Mouse (Mus musculus): Measurements from ENCODE around the gene Olfr157.

Gene Olfr157

DNA sequence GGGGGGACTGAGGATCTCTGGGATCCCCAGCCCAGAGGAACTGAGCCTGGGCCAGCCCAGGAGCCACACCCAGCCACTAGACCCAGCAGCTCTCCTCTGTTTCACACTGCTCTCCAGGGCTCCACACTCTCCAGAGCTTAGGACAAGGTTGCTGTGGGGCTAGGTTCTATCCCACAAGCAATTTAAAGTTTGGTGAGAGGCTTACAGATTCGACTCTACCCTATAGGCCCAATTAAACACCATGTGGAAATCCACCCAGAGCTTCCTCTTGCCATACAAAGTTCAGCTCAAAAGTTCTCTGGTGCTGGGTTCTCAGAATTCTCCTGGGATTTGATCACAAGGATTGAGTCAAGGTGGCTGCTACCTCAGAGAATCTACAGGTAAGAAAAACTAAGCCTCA, at the start of gene Olfr157:
Gene Olfr157 (minus strand): TSS at position 101 of the 400 bp plus-strand sequence.
- DNase-seq: no peak

GRCm38 (mm10) chr4:43884196-43884595, 44.2 kb upstream of the Olfr157 start:
- peak; percentile 24 for DNase-seq

- no peak for DNase-seq
Measured at GRCm38 (mm10) chr4:43879566-43879965, 39.6 kb upstream of the Olfr157 start.

- DNase-seq: no peak
Measured at GRCm38 (mm10) chr4:43878121-43878776, 38.2 kb upstream of the Olfr157 start.

- DNase-seq: no peak
Measured at GRCm38 (mm10) chr4:43877230-43877629, 37.2 kb upstream of the Olfr157 start.

DNA sequence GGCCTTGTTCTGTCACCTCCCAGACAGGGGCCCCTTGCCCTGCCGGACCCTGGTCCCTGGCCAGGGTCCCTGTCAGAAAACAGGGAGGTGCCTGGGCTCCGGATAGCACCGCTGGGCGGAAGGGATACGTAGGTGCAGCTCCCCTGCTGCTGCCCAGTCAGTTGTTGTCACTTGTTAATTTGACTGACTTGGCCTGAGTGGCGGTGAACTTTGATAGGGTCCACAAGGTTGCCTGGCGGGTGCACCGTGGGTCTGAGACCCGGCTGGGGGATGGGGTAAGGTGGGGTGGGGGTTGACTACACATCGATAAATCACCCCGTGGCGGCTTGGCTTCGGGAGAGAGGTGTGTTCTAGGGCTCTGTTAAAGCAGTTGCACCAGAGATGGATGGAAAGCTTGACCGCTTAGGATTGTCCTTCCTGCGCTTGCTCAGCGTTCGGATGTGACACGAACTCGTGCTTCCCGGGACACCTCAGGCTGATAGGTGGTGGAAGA, 36.0 kb upstream of the Olfr157 start:
- peak; percentile 50 for DNase-seq

DNA sequence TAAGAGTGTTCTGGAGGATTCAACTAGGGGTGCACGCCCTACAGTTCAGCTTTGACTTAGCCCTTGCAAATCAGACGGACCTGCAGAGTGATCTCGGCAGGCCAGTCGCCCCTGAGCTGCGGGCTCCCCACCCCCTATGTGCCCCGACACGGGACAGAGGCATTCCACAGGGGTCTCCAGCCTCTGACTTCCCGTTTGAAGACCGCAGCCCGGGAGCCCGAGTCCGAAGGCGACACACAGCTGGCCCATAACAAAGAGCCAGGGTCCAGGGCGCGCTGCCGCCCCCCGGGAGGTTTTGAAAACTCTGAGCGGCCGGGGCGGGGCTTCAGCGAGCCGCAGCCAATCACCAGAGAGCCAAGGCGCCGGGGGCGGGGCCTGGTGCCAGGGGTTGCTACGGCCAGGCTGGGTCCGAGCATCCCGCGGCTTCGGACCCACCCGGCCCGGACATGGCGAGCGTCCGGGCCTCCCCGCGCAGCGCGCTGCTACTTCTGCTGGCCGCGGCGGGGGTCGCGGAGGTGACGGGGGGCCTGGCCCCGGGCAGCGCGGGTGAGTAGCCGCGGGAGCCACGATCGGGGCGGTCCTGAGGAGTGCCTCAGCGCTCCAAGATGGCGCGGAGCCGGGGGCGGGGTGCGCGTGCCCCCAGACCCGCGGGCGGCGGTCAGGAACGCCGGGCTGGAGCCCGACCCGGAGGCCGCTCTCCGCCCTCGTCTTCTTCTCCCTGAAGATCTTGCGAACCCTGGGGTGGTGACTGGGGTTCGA, 35.3 kb upstream of the Olfr157 start, which contains the start of gene Reck:
Gene Reck (plus strand): TSS at position 371 of the 759 bp plus-strand sequence.
- DNase-seq: peak; percentile 94

GRCm38 (mm10) chr4:43874501-43874900, 34.5 kb upstream of the Olfr157 start:
- DNase-seq: no peak

GRCm38 (mm10) chr4:43869821-43870220, 29.8 kb upstream of the Olfr157 start:
- no peak for DNase-seq

DNA sequence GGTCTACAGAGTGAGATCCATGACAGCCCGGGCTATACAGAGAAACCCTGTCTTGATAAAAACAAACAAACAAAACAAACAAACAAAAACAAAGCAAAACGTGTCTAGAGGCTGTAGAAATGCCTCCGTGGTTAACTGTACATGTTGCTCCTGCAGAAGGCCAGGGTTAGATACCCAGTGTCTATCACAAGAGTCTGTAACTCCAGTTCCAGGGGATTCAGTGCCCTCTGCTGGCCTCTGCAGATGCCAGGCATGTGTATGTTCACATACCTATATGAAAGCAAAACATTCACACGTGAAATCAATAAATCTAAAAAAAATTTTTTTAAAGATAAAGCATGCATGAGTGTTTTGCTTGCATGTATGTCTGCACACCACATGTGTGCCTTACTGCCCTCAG, 23.3 kb upstream of the Olfr157 start:
- DNase-seq: no peak

GRCm38 (mm10) chr4:43860744-43861519, 20.9 kb upstream of the Olfr157 start:
- peak; percentile 73 for DNase-seq

DNA sequence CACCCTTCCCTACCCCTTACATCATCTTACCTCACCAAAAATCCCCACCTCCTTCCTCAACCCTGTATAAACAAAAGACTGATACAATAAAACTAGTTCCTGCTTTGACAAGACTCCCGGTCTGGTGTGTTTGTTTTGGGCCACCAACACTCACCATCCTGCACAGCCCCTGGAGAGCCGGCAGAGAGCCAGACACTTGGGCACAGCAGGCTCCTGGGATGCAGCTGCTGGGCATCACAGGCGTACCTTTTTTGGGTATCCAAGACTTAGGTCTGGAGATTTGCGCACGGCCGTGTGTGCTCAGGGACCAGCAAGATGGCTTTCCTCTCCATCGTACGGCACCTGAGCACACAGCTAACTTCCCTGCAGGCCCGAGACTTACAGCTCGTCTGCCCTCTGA, 19.9 kb upstream of the Olfr157 start:
- DNase-seq: no peak

DNA sequence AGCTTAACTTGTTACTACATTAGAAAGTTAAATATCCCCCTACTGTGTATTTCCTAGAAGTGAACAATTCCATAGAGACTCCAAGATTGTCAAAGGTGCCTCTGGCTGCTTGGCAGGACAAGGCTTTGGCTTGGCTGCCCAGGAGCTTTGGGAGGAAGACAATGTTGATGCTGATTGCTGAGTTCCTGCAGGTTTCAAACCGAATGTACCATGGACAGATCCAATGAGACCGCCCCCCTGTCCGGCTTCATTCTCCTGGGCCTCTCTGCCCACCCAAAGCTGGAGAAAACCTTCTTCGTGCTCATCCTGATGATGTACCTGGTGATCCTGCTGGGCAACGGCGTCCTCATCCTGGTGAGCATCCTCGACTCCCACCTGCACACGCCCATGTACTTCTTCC, 14.1 kb upstream of the Olfr157 start:
- no peak for DNase-seq

- no peak for DNase-seq
Measured at GRCm38 (mm10) chr4:43851265-43851664, 11.3 kb upstream of the Olfr157 start, which contains the start of gene Olfr155. Gene Olfr155 (plus strand): TSS chr4:43851565.

DNA sequence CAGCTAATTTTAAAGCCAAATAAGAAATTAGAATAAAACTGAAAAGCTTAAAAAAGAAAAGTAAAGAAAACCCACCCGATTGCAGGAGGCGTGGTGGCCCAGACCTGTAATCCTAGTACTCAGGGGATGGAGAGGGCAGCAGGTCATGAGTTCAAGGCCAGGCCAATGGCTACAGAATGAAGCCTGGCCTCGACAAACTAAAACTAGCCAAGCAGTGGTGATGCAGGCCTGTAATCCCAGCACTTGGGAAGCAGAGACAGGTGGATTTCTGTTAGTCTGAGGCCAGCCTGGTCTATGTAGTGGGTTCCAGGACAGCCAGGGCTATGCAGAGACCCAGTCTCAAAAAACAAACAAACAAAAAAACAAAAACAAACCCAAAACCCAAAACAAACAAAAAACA, 1.7 kb downstream of the Olfr157 start:
- no peak for DNase-seq

- DNase-seq: no peak
Measured at GRCm38 (mm10) chr4:43834749-43835148, 5.3 kb downstream of the Olfr157 start.

DNA sequence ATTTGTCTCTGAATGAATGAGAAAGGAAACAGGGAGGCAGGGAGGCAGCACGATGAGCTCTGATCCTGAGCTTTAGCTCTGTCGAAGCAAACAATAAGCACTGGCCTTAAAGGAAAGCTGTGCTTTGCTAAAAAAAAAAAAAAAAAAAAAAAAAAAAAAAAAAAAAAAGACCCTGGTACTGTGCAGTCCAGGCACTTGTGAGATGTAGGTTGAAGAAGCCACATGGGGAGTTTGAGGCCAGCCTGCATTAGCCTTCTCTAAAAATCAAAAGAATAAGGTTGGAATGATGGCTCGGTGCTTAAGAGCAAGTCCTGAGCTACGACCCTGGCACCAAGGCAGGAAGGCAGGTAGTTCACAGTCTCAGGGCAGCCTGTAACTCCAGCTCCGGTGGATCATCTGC, 6.2 kb downstream of the Olfr157 start:
- DNase-seq: no peak

GRCm38 (mm10) chr4:43832031-43832430, 8.0 kb downstream of the Olfr157 start:
- no peak for DNase-seq

- DNase-seq: no peak
Measured at GRCm38 (mm10) chr4:43828806-43829205, 11.2 kb downstream of the Olfr157 start.

GRCm38 (mm10) chr4:43823845-43824337, 16.1 kb downstream of the Olfr157 start, which contains the start of gene Olfr156:
Gene Olfr156 (minus strand): TSS chr4:43823895.
- peak; percentile 41 for DNase-seq

GRCm38 (mm10) chr4:43822896-43823550, 17.0 kb downstream of the Olfr157 start:
- no peak for DNase-seq

GRCm38 (mm10) chr4:43798936-43799335, 41.1 kb downstream of the Olfr157 start:
- DNase-seq: no peak
